Mouse (Mus musculus) intestine, embryonic 16.5 days (tissue): ENCODE results near the gene Rimbp3. TPM values are rescaled to one million over a fixed set of nuclear protein-coding genes. Genes with fewer than 3 reads are reported as not detected.

ENCODE experiments used
- ATAC-seq: fragments of 200-750 bp; cut with Nextera tagmentation; 2 replicates; pipeline ENCODE4 v1.8.0; 2017; ENCODE audit warnings: moderate TSS enrichment, moderate library complexity
- H3K27ac ChIP-seq: fragments of 300-500 bp; sonication (generic); 2 replicates; pipeline ENCODE4 v1.5.1; 2014; ENCODE audit warnings: mild to moderate bottlenecking, low read length
- H3K27me3 ChIP-seq: fragments of 300-500 bp; sonication (generic); replicated peaks from 2 replicates; pipeline ENCODE4 v1.6.1; 2014; ENCODE audit warnings: low read length, control low read depth, mixed read lengths; ENCODE audit not compliant: control insufficient read depth, insufficient read depth
- H3K36me3 ChIP-seq: fragments of 300-500 bp; sonication (generic); 2 replicates; pipeline ENCODE4 v1.6.1; 2014; ENCODE audit warnings: low read length, control low read depth; ENCODE audit not compliant: control insufficient read depth, insufficient read depth
- H3K4me1 ChIP-seq: fragments of 300-500 bp; sonication (generic); 2 replicates; pipeline ENCODE4 v1.6.1; 2014; ENCODE audit warnings: low read length, control low read depth, mixed read lengths; ENCODE audit not compliant: control insufficient read depth, insufficient read depth
- H3K4me2 ChIP-seq: fragments of 300-500 bp; sonication (generic); 2 replicates; pipeline ENCODE4 v1.6.1; 2014; ENCODE audit warnings: low read depth, low read length, control low read depth
- H3K4me3 ChIP-seq: fragments of 300-500 bp; sonication (generic); 2 replicates; pipeline ENCODE4 v1.5.1; 2014; ENCODE audit warnings: mild to moderate bottlenecking, low read length
- H3K9ac ChIP-seq: fragments of 300-500 bp; sonication (generic); 2 replicates; pipeline ENCODE4 v1.6.1; 2014; ENCODE audit warnings: low read depth, low read length
- H3K9me3 ChIP-seq: fragments of 300-500 bp; sonication (generic); 2 replicates; pipeline ENCODE4 v1.6.1; 2016; ENCODE audit warnings: low read length, control low read depth; ENCODE audit not compliant: control insufficient read depth
- WGBS: fragments of 180-500 bp; shearing (Covaris S2); extraction: QIAGEN DNeasy Blood & Tissue Kit; methylation state at CpG from one replicate; pipeline ENCODE4 v1.1.7; 2014; 5-methylcytosine and 5-hydroxymethylcytosine counted together
- polyA plus RNA-seq: library from polyadenylated mRNA; unstranded; fragments of >200 nt; fragmentation: Nextera tagmentation; extraction: Ambion mirVana; gene quantifications from 2 replicates; pipeline ENCODE4 v1.2.1, GENCODE M21; 2015

The Rimbp3 gene
- polyA plus RNA-seq, 1 experiment from 2014 or later: 0.49 TPM

GRCm38 (mm10) chr16:17251539-17251938 lies 43.1 kb downstream of the Rimbp3 start:
- WGBS: 55% methylated on average over 3 of the region's 3 CpGs
- Histone ChIP-seq H3K4me3 (no peak overlapping the region), H3K4me2 (no peak overlapping the region), H3K4me1 (peaks cover 42% of the 10 kb centered on the region), H3K9ac (no peak overlapping the region), H3K36me3 (no peaks in the 10 kb centered on the region), H3K27ac (no peak overlapping the region), H3K27me3 (no peaks in the 10 kb centered on the region), H3K9me3 (no peaks in the 10 kb centered on the region)
- peak; percentile 25 for ATAC-seq

DNA sequence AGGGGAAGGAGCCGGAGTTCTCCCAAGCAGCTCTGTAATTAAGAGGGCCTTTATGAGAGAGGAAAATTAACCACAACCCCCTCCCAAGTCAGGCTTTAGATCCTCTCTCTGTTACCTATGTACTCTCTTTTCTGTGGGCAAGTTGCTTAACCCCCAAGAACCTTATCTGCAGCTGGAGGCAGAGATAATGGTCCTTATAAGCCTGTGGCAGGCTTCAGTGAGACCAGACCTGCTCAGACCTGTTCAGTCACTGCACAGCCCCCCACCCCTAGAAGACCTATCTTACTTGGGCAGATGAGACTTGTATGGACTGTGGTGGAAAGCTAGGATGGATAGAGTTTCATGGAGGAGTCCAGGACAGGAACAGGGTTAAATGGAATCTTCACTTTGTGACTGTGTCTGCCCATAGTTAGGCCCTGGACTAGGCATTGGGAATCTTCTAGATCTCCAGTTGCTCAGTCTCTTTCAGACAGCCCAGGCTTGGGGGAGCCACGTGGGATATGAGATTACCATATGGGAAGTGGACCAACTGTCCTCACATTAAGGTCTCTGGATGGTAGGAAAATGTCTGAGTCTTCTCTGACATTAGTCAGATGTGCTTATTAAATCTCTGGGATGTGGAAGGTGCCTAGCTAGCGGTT lies 43.8 kb downstream of the Rimbp3 start:
- H3K27me3 ChIP-seq: no peaks in the 10 kb centered on the region
- H3K4me3 ChIP-seq: no peak overlapping the region
- no peak overlapping the region for H3K9ac ChIP-seq
- no peaks in the 10 kb centered on the region for H3K9me3 ChIP-seq
- WGBS: 63% methylated on average over 3 of the region's 3 CpGs
- H3K36me3 ChIP-seq: no peaks in the 10 kb centered on the region
- H3K27ac ChIP-seq: no peak overlapping the region
- peaks cover 41% of the 10 kb centered on the region for H3K4me1 ChIP-seq
- peak; percentile 36; the same call in 1 of the 2 replicates for ATAC-seq
- no peak overlapping the region for H3K4me2 ChIP-seq

- H3K4me2 ChIP-seq: no peak overlapping the region
- no peak overlapping the region for H3K27ac ChIP-seq
- H3K4me1 ChIP-seq: peaks cover 35% of the 10 kb centered on the region
- ATAC-seq: no peak
- no peak overlapping the region for H3K4me3 ChIP-seq
- H3K9ac ChIP-seq: no peak overlapping the region
- no peaks in the 10 kb centered on the region for H3K9me3 ChIP-seq
- H3K36me3 ChIP-seq: peaks cover 5% of the 10 kb centered on the region; the same call in 1 of the 2 replicates
- H3K27me3 ChIP-seq: no peaks in the 10 kb centered on the region
- 56% methylated on average over 7 of the region's 7 CpGs for WGBS
These were observed 44.4 kb downstream of the Rimbp3 start for GRCm38 (mm10) chr16:17252841-17253240.

- Histone ChIP-seq H3K4me1 (peaks cover 34% of the 10 kb centered on the region), H3K4me3 (no peak overlapping the region), H3K9me3 (no peaks in the 10 kb centered on the region), H3K27me3 (no peaks in the 10 kb centered on the region), H3K9ac (no peak overlapping the region), H3K27ac (no peak overlapping the region), H3K36me3 (peaks cover 12% of the 10 kb centered on the region), H3K4me2 (no peak overlapping the region)
- 34% methylated on average over 4 of the region's 4 CpGs for WGBS
- ATAC-seq: no peak
These were observed 45.7 kb downstream of the Rimbp3 start for GRCm38 (mm10) chr16:17254005-17254597.

- 54% methylated on average over 2 of the region's 2 CpGs for WGBS
- Histone ChIP-seq H3K27me3 (no peaks in the 10 kb centered on the region), H3K9ac (no peak overlapping the region), H3K27ac (no peak overlapping the region), H3K9me3 (no peaks in the 10 kb centered on the region), H3K36me3 (peaks cover 15% of the 10 kb centered on the region), H3K4me2 (no peak overlapping the region), H3K4me1 (peaks cover 31% of the 10 kb centered on the region), H3K4me3 (no peak overlapping the region)
- no peak for ATAC-seq
These were observed 46.9 kb downstream of the Rimbp3 start for GRCm38 (mm10) chr16:17255270-17255669.

DNA sequence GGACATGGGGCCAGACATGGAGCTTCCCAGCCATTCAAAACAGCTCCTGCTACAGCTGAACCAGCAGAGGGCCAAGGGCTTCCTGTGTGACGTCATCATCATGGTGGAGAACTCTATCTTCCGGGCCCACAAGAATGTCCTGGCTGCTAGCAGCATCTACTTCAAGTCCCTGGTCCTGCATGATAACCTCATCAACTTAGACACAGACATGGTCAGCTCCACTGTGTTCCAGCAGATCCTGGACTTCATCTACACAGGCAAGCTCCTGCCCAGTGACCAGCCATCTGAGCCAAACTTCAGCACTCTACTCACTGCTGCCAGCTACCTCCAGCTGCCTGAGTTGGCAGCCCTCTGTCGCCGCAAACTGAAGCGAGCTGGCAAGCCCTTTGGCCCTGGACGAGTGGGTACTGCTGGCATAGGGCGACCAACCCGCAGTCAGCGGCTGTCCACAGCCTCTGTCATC lies 49.0 kb downstream of the Rimbp3 start:
- Histone ChIP-seq H3K4me3 (no peak overlapping the region), H3K27me3 (no peaks in the 10 kb centered on the region), H3K9ac (no peak overlapping the region), H3K4me2 (no peak overlapping the region), H3K9me3 (no peaks in the 10 kb centered on the region), H3K4me1 (peaks cover 18% of the 10 kb centered on the region), H3K36me3 (peaks cover 15% of the 10 kb centered on the region), H3K27ac (no peak overlapping the region)
- no peak for ATAC-seq
- WGBS: 90% methylated on average over 9 of the region's 9 CpGs

- no peak overlapping the region for H3K27ac ChIP-seq
- H3K9me3 ChIP-seq: no peaks in the 10 kb centered on the region
- WGBS: 95% methylated on average over 12 of the region's 12 CpGs
- no peak overlapping the region for H3K4me3 ChIP-seq
- ATAC-seq: no peak
- peaks cover 5% of the 10 kb centered on the region for H3K4me1 ChIP-seq
- no peak overlapping the region for H3K9ac ChIP-seq
- H3K4me2 ChIP-seq: no peak overlapping the region
- H3K27me3 ChIP-seq: no peaks in the 10 kb centered on the region
- H3K36me3 ChIP-seq: peaks cover 15% of the 10 kb centered on the region
These were observed 50.5 kb downstream of the Rimbp3 start for GRCm38 (mm10) chr16:17258917-17259316.

- no peak overlapping the region for H3K9ac ChIP-seq
- 83% methylated on average over 1 of the region's 1 CpGs for WGBS
- no peak overlapping the region for H3K27ac ChIP-seq
- no peaks in the 10 kb centered on the region for H3K9me3 ChIP-seq
- H3K4me2 ChIP-seq: no peak overlapping the region
- no peaks in the 10 kb centered on the region for H3K27me3 ChIP-seq
- H3K4me1 ChIP-seq: no peaks in the 10 kb centered on the region
- no peak overlapping the region for H3K4me3 ChIP-seq
- no peak for ATAC-seq
- H3K36me3 ChIP-seq: peaks cover 15% of the 10 kb centered on the region
These were observed 52.9 kb downstream of the Rimbp3 start for GRCm38 (mm10) chr16:17261341-17261740.
